Mouse (Mus musculus) left cerebral cortex, postnatal 14 days (tissue): ENCODE results near the gene Kmt2d. TPM values are rescaled to one million over a fixed set of nuclear protein-coding genes. Genes with fewer than 3 reads are reported as not detected.

ENCODE experiments used
- DNase-seq, 2 experiments: peaks; one replicate each; pipeline ENCODE4 v3.0.0; 2021 to 2022; ENCODE audit warnings: low spot score in 2 of 2, mixed read lengths in 1 of 2
- intact Hi-C: fragments of 180-260 bp; cut with DNase I; formaldehyde crosslinking; loops from one replicate; pipeline ENCODE4 v1.15.1; 2025
- total RNA-seq, 2 experiments: library from RNA; stranded (reverse); gene quantifications; 2 replicates each; pipeline ENCODE4 v1.2.3; 2021

The Kmt2d gene
- total RNA-seq, 2 experiments from 2014 or later, result 73.2 to 75.3 TPM

- intact Hi-C loops, result loop anchor here (2.0 to 5.0 kb wide), 2 partner anchors 13 to 119 kb away; no protein-coding TSS in a partner anchor
- peak; percentile 89 to 94 for DNase-seq
These were observed 62.9 kb downstream of the Kmt2d start for GRCm38 (mm10) chr15:98807895-98808650.

GRCm38 (mm10) chr15:98806809-98807770 lies 63.9 kb downstream of the Kmt2d start:
- DNase-seq, result no peak
- intact Hi-C loops, result loop anchor here (2.0 to 5.0 kb wide), 2 partner anchors 14 to 120 kb away; no protein-coding TSS in a partner anchor

- DNase-seq, result no peak
- intact Hi-C loops, result loop anchor here (2.0 to 5.0 kb wide), 2 partner anchors 15 to 121 kb away; no protein-coding TSS in a partner anchor
These were observed 64.8 kb downstream of the Kmt2d start for GRCm38 (mm10) chr15:98806071-98806808.

GRCm38 (mm10) chr15:98805324-98806040 lies 65.5 kb downstream of the Kmt2d start:
- intact Hi-C loops, result loop anchor here (2.0 to 5.0 kb wide), 2 partner anchors 15 to 122 kb away; no protein-coding TSS in a partner anchor

GRCm38 (mm10) chr15:98804054-98804453 lies 67.0 kb downstream of the Kmt2d start:
- peak; percentile 94 to 95 for DNase-seq
- intact Hi-C loops, result no loop called here

More at GRCm38 (mm10) chr15:98805324-98806040, 65.5 kb downstream of the Kmt2d start:
- DNase-seq, result peak; percentile 78 to 83

GRCm38 (mm10) chr15:98802926-98803325 lies 68.1 kb downstream of the Kmt2d start:
- intact Hi-C loops, result no loop called here

GRCm38 (mm10) chr15:98799396-98799795 lies 71.6 kb downstream of the Kmt2d start:
- intact Hi-C loops, result no loop called here
- peak; percentile 83 to 85 for DNase-seq

More at GRCm38 (mm10) chr15:98802926-98803325, 68.1 kb downstream of the Kmt2d start:
- no peak for DNase-seq

- intact Hi-C loops, result no loop called here
- DNase-seq, result no peak
These were observed 72.1 kb downstream of the Kmt2d start for GRCm38 (mm10) chr15:98798903-98799302.

GRCm38 (mm10) chr15:98797835-98798492 lies 73.0 kb downstream of the Kmt2d start:
- no peak for DNase-seq
- intact Hi-C loops, result no loop called here

- DNase-seq, result no peak
- intact Hi-C loops, result no loop called here
These were observed 74.0 kb downstream of the Kmt2d start for GRCm38 (mm10) chr15:98796803-98797595.

GRCm38 (mm10) chr15:98793141-98793698 lies 77.8 kb downstream of the Kmt2d start:
- intact Hi-C loops, result loop anchor here (5.0 kb wide), 1 partner anchor 211 kb away; no protein-coding TSS in a partner anchor
- no peak for DNase-seq

- DNase-seq, result peak in 1 of 2 experiments; percentile 60
- intact Hi-C loops, result loop anchor here (5.0 kb wide), 1 partner anchor 210 kb away; no protein-coding TSS in a partner anchor
These were observed 78.6 kb downstream of the Kmt2d start for GRCm38 (mm10) chr15:98792233-98793020.

GRCm38 (mm10) chr15:98791771-98792170 lies 79.2 kb downstream of the Kmt2d start:
- intact Hi-C loops, result loop anchor here (5.0 kb wide), 1 partner anchor 209 kb away; no protein-coding TSS in a partner anchor
- no peak for DNase-seq

GRCm38 (mm10) chr15:98791221-98791620 lies 79.8 kb downstream of the Kmt2d start:
- no peak for DNase-seq
- intact Hi-C loops, result loop anchor here (5.0 kb wide), 1 partner anchor 209 kb away; no protein-coding TSS in a partner anchor

GRCm38 (mm10) chr15:98790761-98791160 lies 80.2 kb downstream of the Kmt2d start:
- intact Hi-C loops, result loop anchor here (5.0 kb wide), 1 partner anchor 208 kb away; no protein-coding TSS in a partner anchor

More at GRCm38 (mm10) chr15:98790761-98791160, 80.2 kb downstream of the Kmt2d start:
- DNase-seq, result no peak
